Mouse (Mus musculus): ENCODE results near the gene Pdp2.

Gene Pdp2

DNA sequence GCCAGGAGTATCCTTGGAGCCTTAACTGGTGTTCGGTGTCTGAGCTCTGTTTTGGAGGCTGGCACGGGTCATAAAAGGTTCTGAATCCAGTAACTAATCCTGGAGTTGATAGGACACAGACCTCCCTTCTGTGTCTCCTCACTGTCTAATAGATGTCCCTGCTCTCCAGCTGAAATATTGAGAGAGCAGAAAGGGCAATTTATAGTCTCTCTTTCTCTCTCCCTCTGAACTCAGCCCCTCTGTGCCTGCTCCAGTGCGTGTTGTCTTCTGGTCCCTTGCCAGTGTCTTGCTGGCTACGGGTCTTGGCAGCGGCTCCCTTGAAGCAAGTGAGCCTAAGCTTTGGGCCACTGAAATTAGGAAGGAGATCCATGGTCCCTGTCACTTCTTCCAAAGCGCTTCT, 6.4 kb downstream of the Pdp2 start:
- no peak for DNase-seq (ENCODE audit: low spot score)

DNA sequence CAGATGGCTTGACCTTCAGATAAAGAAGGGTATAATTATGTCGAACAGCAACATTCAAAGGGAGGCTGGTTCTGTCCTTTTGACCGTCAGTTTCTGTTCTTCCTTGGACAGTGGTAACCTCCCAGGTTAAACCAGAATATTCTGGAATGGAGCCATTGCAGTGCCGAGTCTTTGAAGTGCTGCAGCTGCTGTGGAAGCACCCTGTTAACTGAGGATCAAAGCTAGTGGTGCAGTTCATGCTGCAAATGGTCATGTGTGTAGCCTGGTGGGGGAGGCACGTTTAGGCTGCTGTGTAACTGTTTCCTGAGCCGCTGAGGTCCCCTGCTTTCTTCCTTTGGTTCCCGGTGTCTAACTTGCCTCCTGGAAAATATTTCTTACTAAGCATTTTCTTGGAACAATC, 7.2 kb downstream of the Pdp2 start:
- DNase-seq (ENCODE audit: low spot score), result no peak

DNA sequence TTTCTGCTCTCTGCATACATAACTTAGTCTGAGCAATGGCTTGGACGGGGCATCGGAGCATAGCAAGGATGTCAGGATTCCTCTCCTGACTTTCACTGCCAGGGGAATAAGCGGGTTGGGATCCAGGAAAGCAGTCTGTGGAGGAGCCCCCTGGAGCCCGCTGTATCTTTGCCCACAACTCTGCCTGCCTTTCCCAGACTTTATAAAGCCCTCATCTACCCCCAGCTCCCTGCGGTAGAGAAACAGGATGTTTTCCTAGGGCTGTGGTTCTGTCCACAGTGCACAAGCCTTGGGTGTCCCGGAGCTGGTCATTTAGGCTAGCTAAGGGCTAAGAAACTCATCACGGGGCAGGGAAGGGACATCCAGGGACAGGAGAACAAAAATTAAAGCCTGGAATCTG, 10.1 kb downstream of the Pdp2 start:
- no peak for DNase-seq (ENCODE audit: low spot score)

DNA sequence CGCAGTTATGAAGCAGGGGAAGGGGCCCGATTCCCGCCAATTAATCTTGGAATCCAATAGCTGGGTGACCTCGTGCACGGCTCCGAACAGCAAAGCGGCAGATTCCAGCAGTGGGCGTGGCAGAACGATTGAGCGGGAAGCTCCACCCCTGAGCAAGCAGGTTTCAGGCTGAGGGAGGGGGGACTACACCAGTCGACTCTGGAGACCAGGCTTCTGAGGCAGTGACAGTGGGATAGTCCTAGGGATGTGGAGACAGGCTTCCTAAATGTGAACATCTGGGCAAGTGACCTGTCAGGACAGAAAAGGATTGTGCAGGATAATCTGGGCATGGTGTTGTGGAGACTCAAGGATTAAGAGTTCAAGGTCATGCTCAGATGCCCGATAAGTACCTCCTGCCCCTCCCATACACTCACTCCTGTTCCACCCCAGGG, 10.7 kb downstream of the Pdp2 start:
- DNase-seq (ENCODE audit: low spot score), result no peak

DNA sequence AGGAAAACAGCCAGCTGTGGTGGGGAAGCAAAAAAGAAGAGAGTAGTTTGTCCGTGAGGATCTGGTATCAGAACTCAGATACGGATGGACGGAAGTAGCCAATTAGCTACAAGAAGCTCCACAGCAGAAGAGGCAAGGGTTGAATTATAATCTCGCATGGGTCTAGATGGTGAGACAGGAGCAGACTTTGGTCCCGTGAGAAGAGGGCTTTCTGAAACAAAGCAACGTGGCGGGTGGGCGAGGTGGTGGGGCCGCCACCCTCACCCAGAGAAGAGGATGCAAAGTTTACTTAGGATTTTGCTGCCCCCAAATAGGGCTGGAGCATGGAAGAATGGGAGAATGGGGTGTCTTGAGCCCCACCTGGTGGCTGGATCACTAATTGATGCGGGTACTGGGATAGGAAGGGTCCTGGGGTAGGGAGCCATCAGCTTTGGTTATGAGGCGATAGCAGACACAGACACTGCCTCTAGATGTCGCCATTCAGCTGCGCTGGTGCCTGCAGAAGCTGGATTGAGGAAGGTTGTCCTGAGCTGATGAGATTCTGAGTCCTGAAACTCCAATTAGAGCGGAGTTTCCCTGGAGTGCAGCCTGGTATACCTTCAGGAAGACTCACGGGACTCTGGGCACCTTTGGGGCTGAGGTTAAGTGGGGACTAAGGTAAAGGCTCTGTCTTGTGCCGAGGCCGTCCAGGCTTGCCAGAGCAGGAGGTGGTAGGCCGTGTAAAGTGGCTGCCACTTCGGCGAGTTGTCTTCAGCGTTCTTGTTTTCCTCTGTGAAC, 11.4 kb downstream of the Pdp2 start:
- DNase-seq (ENCODE audit: low spot score), result peak; percentile 79

DNA sequence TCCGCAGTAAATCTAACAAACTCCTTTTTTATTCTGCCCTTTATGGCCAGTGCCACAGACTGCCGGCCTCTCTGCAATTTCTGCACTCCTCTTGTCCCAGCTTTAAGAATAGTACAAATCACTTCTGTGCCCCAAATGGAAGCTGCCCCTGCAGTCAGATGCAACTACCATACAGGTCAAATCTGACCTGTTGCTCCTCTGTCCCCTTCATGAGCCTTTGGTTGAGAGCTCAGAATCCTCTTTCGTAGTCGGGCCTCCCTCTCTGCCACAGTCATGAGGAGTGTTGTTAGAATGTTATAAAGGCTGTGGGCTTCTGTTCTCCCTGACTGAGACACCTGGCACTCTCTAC, 12.0 kb downstream of the Pdp2 start:
- no peak for DNase-seq (ENCODE audit: low spot score)

DNA sequence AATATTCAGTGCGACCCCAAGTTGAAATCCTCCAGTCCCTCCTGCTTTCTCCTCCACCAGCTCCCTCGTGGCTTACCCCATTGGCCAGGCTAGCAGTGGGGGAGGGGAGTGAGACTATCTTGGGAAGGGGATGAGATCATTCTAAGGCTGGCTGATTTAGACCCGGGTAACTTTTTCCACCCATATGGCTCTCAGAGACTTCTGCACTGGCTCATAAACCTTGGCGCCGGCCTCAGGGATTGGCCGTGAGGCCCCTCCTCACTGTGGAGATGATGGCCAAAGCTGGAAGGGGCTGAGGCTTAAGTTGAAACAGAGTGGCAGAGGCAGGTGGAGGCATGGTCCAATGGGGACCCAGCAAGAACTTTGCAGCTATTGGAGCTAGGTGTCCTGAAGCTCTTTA, 15.1 kb downstream of the Pdp2 start:
- DNase-seq (ENCODE audit: low spot score), result no peak

DNA sequence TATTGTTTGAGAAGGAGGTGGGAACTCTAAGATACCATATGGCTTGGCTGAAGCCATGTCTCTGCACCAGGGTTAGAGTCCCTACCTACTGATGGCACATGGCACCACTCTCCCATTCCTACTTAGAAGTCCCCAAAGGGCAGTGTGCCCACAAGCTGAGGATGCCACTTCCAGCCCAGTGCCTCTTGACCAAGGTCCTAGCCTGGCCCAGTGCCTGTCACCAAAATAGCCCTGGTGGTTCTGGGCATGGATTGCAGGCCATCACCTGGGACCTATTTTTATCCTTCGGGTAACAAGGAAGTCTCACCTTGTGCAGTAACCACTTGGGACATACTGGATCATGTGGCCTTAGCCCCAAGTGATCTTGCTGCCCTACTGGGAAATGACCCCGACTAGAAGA, 16.7 kb downstream of the Pdp2 start:
- no peak for DNase-seq (ENCODE audit: low spot score)

DNA sequence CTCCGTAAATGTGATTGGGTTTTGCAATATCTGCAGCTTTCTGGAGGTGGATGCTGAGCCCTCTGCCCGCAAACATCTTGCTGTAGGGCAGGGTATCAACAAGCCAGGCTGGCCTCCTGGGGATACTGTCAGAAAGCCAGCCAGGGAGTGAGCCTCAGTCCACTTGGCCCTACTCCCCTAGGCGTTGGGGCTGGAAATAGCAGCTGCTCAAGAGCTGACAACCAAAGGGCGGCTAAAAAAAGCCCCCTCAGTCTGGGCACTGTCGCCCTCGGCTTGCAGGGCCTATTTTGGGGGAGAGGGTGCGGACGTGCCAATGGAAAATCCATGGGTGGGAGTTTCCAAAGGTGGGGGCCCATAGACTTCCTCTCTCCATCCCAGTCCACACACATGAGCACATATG, 18.0 kb downstream of the Pdp2 start:
- no peak for DNase-seq (ENCODE audit: low spot score)

DNA sequence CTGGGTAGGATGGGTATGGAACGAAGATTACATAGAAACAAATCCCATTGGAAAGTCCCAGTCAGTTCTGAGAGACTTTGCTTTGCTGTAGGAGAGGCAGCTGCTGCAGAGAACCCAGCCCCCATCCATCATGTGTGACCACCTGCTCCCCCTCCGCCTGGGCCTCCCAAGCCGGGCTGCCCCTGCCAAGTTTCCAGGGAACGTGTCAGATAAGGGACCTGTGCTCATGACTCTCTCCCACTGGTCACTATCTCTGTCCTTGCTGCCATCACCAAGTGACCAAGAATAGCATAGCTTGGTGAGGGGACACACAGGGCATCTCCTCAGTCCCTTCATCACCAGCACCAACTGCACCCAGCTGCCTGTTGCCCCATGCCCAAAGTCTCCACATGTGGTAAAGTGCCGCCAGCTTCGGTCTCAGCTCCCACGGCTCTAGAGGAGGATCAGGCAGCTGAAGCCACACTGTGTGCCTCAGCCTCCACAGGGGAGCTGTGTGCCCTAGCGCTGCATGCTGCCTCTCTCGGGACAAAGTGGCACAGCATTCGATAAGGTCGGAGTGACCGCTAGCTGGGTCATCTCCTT, 19.0 kb downstream of the Pdp2 start:
- DNase-seq (ENCODE audit: low spot score), result no peak

DNA sequence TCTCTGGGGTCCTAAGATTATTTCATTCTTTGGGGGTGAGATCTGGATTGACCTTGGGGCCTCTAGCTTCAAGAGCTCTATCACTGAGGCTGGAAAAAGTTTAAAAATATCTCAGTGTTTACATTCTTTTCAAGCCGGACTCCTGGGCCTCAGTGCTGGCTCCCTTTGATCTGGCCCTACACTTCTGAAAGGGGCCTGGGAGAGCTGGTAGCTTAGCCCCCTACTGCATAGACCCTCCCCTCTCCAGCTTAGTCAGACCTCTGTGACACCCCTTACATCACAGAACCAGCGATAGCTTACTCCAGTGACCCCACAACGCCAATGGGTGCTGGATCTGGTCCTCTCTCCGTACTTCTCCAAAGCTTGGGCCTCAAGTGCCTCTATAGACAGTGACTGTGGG, 20.4 kb downstream of the Pdp2 start:
- DNase-seq (ENCODE audit: low spot score), result no peak

DNA sequence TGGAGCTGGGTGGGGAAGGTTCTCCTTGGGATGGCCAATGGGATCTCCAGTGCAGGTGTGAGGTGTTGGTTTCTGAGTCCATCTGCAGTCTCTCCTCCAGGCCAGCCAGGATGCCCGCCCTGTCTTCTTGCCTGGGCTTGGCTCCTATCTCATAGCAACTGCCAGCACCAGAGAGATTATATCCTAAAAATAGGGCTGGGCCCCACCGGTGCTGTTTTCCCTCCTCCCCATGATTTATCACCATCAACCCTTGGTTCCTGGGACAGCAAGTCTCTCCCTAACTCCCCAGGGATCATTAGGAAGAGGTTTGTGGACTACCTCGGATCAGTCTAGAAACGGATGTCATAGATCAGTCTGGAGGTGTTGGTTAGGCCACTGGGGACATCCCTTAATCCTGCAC, 21.9 kb downstream of the Pdp2 start:
- DNase-seq (ENCODE audit: low spot score), result no peak

DNA sequence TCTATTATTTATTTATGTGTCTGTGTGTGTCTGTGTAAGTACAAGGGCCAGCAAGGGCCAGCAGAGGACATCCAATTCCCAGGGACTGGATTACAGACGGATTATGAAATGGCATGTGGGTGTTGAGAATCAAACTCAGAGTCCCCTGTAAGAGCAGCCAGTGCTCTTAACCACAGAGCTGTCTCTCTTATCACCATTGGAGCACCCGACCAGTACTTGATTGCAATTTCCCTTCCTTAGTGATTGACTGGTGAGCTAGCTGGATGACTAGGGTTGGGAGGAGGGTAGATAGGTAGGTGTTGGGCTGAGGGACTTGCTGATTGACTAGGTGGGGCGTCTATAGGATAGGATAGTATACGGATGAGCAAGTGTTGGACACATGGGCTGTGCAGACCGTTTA, 29.5 kb downstream of the Pdp2 start:
- no peak for DNase-seq (ENCODE audit: low spot score)

DNA sequence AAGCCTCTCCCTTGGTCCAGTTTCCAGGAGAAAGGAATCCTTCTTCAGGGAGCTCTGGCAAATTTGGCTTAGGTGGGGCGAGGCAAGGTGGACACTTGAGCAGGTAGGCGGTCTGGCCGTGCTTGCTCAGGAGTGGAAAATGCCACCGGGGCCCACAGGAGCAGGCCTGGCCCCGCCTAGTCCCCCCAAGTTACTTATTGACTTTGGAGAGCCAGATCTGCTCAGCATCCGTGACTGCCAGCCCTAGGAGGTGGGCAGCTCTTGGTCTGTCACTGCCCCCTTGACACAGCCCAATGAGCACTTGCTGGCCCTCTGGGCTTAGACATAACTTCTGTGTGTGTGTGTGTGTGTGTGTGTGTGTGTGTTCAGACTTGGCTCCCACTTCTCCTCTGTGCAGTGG, 32.9 kb downstream of the Pdp2 start, which contains the start of gene Cdh16:
TSS of gene Cdh16 (minus strand) at position 236 of the 400 bp plus-strand sequence.
- DNase-seq (ENCODE audit: low spot score), result no peak

DNA sequence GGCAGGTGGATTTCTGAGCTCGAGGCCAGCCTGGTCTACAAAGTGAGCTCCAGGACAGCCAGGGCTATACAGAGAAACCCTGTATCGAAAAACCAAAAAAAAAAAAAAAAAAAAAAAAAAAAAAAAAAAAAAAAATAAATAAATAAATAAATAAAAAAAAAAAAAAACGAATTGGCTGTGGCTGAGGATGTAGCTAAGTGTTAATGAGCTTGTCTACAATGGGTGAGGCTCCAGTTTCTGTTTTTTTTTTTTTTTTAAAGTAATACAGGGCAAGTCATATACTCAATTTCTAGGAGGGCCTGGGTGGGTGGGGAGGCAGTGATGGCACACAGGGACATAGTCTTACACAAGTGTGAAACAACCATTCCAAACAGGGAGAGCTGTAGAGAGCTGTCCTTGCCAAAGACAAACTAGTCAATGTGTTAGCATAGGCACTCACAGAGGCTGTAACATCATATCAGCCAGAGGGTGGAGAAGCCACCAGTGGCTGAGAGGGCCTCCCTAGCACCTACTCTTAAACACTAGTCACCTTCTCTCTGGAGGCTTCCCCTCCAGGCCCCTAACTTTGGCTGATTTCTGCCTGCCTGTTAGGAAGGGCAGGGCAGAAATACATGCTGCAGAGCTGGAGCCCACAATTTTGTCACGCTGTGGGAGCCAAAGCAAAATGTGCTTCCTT, 36.0 kb downstream of the Pdp2 start:
- DNase-seq (ENCODE audit: low spot score), result no peak

DNA sequence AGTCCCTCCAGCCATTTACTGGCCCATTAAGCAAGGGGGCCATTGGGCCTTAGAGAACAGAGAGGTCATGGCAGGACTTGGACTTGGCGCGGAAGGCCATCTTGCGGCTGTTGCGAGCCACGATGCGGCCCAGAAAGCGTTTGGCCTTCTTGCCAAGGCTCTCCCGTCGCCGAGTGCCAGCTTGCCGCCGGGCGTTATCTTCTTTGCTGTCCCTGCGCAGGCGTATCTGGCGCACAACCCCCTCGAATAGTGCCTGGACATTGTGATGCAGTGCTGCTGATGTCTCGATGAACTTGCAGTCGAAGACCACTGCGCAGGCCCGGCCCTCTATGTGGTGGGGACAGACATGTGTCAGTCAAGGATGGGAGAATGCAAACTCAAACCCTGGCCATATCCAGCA, 37.2 kb downstream of the Pdp2 start:
- DNase-seq (ENCODE audit: low spot score), result no peak

DNA sequence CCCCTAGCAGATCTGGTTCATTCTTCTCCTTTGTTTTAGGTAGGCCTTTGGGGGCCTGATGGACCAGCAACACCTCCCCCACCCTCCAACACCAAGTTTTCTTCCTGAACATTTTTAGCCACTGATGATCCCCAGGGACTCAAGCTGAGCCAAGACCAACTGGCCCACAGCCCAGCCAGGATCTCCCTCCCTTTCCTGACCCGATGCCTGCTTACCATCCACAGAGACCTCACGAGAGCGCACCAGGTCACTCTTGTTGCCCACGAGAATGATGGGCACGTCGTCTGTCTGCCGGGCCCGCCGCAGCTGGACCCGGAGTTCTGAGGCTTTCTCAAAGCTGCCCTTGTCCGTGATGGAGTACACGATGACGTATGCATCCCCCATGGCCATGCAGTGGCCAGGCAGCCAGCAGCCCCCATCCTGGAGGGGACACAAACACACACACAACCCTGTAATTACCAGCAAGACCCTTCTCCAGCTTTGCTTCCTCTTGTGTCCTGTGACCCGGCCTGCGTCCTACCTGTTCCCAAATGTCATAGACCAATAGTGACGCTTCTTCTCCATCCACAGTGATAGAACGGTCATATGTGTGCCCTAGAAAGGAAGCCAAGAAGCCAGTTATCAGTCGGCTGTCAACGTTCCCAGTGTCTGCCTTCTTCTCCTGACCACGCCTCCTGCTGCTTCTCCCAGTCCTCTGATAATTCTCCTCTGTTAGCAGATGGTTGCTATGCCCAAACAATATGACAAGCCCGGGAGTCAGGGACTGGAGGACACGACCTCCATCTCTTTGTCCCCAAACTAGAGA, 38.3 kb downstream of the Pdp2 start:
- DNase-seq (ENCODE audit: low spot score), result no peak

DNA sequence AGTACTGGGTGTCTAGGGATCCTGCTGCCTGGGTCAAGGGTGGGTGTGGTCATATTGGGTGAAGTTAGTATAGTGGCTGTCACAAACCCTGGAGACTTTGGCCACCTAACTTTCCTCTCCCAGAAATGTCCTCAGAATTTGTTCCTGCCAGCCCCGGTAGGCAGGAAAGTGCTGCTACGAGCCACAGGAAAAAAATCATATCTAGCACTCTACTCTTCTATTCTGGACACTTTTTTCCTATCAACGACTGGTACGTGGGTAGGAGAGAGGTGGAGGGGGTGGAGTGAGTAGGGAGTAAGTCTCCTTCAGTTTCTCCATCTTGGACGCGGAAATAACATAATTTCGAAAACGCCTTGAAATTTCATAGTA, 38.8 kb downstream of the Pdp2 start:
- DNase-seq (ENCODE audit: low spot score), result no peak

DNA sequence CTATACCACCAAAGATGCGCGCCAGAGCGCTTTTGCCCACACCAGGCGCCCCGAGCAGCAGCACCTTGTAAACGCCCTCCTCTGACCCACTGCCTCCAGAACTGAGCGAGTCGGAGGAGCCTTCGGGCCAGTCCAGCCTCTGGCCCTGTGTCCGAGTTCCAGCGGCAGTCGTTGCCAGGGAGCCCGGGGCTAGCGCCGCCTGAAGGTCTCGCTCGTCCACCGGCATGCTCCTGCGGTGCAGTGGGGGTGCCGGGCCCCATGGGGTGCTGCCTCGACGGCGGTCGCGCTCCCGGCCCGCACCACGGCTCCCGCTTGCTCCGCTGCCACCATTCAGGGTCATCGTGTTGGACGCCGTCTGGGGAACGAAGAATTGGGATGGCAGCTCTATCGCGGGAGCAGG, 39.3 kb downstream of the Pdp2 start:
- DNase-seq (ENCODE audit: low spot score), result no peak

DNA sequence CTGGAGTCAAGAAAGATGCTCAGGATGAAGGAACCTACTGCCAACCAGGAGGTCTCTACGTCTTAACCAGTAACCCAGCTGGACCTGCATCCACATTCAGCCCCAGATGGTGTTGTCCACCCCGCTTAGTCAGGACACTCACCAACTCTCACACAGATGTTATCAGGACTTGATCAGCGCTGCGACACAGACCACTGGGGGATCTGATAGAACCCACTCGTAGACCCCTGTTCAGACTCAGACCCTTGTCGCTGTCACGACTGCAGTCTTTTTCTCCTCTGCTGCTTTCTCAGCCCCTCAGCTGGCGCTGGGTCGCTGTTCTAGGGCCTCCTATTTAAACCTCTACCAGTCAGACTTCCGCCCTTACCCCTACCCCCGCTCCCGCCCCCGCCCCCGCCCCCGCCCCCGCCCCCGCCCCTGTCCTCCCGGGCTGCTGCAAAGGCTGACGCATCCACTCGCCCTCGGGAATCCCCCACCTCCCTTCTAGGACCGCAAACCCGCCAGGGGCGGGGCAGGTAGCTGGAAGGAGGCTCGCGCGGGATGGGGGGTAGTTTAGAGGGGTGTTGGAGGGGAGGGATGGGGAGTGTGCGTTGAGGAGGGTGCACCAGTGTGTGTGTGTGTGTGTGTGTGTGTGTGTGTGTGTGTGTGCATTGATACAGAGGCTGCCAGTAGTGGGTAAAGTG, 39.9 kb downstream of the Pdp2 start, which contains the start of gene Rrad:
TSS of gene Rrad (minus strand) at position 347 of the 683 bp plus-strand sequence.
- no peak for DNase-seq (ENCODE audit: low spot score)

DNA sequence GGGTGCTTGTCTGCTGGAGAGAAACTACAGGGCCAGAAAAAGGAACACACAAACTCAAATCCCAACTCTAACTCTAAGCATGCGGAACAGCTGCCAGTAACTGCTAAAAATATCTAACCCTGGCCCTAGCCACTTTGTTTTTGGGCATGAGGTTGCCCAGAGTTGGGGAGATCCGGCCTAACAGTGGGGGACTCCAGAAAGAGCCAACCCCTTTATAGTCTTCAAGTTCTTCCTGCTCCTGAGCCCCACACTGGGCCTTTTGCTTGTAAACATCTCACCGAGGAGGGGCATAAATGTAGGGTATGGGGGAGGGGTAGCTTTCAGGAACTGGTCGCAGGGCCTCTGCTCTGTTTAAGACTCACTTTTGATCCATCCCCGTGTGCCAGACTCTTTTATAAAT, 40.7 kb downstream of the Pdp2 start:
- no peak for DNase-seq (ENCODE audit: low spot score)

DNA sequence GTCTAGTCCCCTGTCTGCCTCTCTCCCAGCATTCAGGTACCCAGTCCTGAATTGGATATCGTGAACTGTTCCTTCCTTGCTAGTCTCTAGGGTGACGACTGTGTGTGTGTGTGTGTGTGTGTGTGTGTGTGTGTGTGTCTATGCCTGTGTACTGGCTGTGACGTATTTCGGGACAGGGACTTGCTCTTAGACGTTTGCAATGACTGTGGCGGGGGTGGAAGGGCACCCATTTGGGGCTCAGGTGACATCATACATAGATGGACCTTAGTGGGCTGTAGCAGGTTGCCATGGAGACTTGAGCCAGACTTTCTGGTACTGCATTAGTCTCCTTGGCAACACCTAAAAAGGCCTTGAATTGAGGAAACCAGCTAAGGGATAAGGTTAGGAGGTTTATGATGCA, 41.2 kb downstream of the Pdp2 start:
- DNase-seq (ENCODE audit: low spot score), result no peak

Measured in layer of hippocampus, adult 9-10 months (tissue).